Mouse (Mus musculus) testis, adult 2 months (tissue): ENCODE measurements around the gene Gm14214.

ENCODE experiments used
- CTCF ChIP-seq: fragments of 200-500 bp; IDR thresholded peaks from 2 replicates; pipeline ENCODE4 v1.5.1; 2012; ENCODE audit warnings: low read depth, mild to moderate bottlenecking, inconsistent platforms, low read length, moderate library complexity; ENCODE audit not compliant: control insufficient read depth, insufficient read depth, insufficient replicate concordance
- POLR2A ChIP-seq: fragments of 200-500 bp; IDR thresholded peaks from 2 replicates; pipeline ENCODE4 v1.6.1; 2012; ENCODE audit warnings: low read depth, mild to moderate bottlenecking, inconsistent platforms, low read length, moderate library complexity; ENCODE audit not compliant: control insufficient read depth

DNA sequence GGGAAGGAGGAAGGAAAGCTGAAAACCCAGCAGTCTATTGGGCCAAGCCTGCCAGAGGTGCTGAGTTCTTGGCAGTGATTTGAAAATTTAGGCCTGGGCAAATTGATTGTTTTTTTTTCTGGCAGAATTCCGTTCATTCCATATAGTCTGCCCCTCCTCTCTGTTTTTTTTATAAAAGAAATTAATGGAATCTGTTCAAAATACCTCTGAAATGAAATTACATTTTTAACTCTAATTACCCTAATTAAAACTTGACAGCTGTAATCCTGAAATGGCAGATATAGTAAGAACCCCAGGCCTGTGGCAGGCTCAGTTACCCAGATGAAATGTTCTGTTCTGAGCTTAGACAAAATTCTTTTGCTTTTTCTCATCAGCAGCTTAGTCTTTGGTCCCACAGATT is 41.0 kb upstream of the Gm14214 start:
- TF ChIP-seq CTCF, result no peak
- TF ChIP-seq POLR2A, result no peak
